Mouse (Mus musculus) hindbrain, embryonic 10.5 days (tissue): ENCODE data around the gene Bin2. TPM values are rescaled to one million over a fixed set of nuclear protein-coding genes. Genes with fewer than 3 reads are reported as not detected.

Experiments
- DNase-seq: peaks from one replicate; pipeline ENCODE4 v3.0.0-alpha.2; 2017; ENCODE audit warnings: low spot score
- H3K27ac ChIP-seq: fragments of 300-500 bp; sonication (generic); 2 replicates; pipeline ENCODE4 v1.5.1; 2016; ENCODE audit warnings: mild to moderate bottlenecking, moderate library complexity
- H3K27me3 ChIP-seq: fragments of 300-500 bp; sonication (generic); 2 replicates; pipeline ENCODE4 v1.6.1; 2016; ENCODE audit warnings: mild to moderate bottlenecking; ENCODE audit not compliant: poor library complexity, insufficient read depth, severe bottlenecking
- H3K36me3 ChIP-seq: fragments of 300-500 bp; sonication (generic); 2 replicates; pipeline ENCODE4 v1.6.1; 2016; ENCODE audit warnings: mild to moderate bottlenecking, moderate library complexity
- H3K4me1 ChIP-seq: fragments of 300-500 bp; sonication (generic); replicated peaks from 2 replicates; pipeline ENCODE4 v1.6.1; 2016; ENCODE audit warnings: mild to moderate bottlenecking
- H3K4me3 ChIP-seq: fragments of 300-500 bp; sonication (generic); 2 replicates; pipeline ENCODE4 v1.5.1; 2016; ENCODE audit warnings: mild to moderate bottlenecking, moderate library complexity
- H3K9me3 ChIP-seq: fragments of 300-500 bp; sonication (generic); 2 replicates; pipeline ENCODE4 v1.6.1; 2016; ENCODE audit warnings: mild to moderate bottlenecking, moderate library complexity
- WGBS: fragments of 180-500 bp; shearing (Covaris S2); methylation state at CpG from one replicate; pipeline ENCODE4 v1.1.7; 2016; 5-methylcytosine and 5-hydroxymethylcytosine counted together
- polyA plus RNA-seq: library from polyadenylated mRNA; unstranded; fragments of >200 nt; fragmentation: Nextera tagmentation; extraction: Ambion mirVana; gene quantifications from 2 replicates; pipeline ENCODE4 v1.2.1, GENCODE M21; 2016

Bin2 gene
- polyA plus RNA-seq, 1 experiment from 2014 or later: 4.5 TPM

DNA sequence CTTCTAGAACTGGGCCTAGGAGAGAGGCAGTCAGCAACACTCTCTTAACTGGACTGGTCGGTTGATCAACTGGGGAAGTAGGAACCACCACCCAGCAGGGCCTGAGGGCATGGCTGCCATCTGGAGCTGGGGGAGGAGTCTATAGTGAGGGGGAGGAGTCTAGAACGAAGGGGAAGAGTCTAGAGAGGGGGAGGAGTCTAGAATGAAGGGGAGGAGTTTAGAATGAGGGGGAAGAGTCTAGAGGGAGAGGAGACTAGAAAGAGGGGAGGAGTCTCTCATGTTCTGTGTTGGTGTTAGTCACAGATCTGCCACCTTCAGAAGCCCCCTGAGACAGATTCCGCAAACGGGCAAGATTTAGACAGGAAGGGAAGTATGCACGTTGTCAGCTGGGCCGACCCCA lies 30.0 kb upstream of the Bin2 start:
- Histone ChIP-seq H3K36me3 (no peaks in the 10 kb centered on the region), H3K27me3 (peaks cover 19% of the 10 kb centered on the region), H3K4me1 (peaks cover 10% of the 10 kb centered on the region), H3K9me3 (no peaks in the 10 kb centered on the region), H3K27ac (no peak overlapping the region), H3K4me3 (no peak overlapping the region)
- no peak for DNase-seq
- WGBS: 75% methylated on average over 6 of the region's 6 CpGs

DNA sequence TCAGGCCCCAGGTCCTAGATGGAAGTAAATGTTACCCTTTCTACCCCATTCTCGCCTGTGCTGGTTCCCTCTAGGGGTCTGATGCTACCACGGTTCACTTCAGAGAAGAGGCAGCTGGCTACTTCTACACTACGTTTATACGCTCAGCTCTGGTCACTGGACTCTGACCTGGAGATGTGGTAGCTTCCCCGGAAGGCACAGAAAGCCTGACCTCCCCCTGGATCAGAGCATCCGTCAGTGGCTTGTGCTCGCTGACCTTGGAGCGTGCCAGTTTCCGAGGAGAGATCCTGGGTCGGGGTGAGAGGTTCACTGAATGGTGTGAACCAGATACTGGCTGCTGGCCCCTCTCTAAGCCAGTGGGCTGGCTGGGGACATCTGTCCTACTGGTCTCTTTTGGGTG lies 28.7 kb upstream of the Bin2 start:
- Histone ChIP-seq H3K4me3 (no peak overlapping the region), H3K4me1 (peaks cover 7% of the 10 kb centered on the region; the same call in 1 of the 2 replicates), H3K27me3 (peaks cover 6% of the 10 kb centered on the region), H3K9me3 (no peaks in the 10 kb centered on the region), H3K27ac (no peak overlapping the region), H3K36me3 (no peaks in the 10 kb centered on the region)
- WGBS: 82% methylated on average over 10 of the region's 10 CpGs
- no peak for DNase-seq

DNA sequence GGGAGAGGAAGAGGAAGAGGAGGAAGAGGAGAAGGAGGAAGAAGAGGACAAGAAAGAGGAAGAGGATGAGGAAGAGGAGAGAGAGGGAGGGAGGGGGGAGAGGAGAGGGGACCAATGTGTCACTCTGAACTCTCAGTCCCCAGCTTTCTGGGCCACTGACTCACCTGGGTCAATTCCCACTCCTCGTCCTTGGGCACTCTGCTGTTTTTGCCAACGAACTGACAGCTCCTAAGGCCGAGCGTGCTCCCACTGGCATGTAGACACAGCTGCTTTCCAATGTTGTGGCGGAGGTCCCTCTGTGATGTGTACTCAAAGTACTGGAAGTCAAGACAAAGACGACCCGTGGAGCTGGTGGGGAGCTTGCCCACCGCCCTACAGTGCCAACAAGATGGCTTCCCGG lies 25.1 kb upstream of the Bin2 start:
- Histone ChIP-seq H3K4me3 (no peak overlapping the region), H3K36me3 (no peaks in the 10 kb centered on the region), H3K27me3 (no peaks in the 10 kb centered on the region), H3K27ac (no peak overlapping the region), H3K4me1 (peaks cover 10% of the 10 kb centered on the region; the same call in 1 of the 2 replicates), H3K9me3 (peaks cover 11% of the 10 kb centered on the region)
- DNase-seq: no peak
- WGBS: 93% methylated on average over 9 of the region's 9 CpGs

DNA sequence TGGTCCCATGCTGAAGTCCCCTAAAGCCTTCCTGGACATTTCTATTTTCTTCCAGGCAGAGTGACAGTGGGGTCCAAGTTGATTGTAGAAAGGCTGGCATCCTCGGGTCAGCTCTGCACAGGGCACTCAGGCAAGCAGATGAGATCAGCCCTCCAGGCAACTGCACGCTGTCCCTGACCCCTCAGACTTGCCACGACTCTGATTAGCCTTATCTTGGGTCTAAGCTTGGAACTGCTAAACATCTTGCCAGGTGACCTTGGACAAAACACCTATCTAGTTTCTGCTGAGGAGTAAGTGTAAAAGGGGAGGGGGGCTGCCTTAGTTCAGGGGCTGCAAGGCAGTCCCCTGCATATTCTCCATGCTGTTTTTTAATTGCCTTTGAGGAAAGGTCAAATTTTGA lies 22.6 kb upstream of the Bin2 start:
- no peak overlapping the region for H3K4me3 ChIP-seq
- no peaks in the 10 kb centered on the region for H3K27me3 ChIP-seq
- peaks cover 17% of the 10 kb centered on the region; the same call in 1 of the 2 replicates for H3K4me1 ChIP-seq
- WGBS: 82% methylated on average over 3 of the region's 3 CpGs
- H3K27ac ChIP-seq: no peak overlapping the region
- H3K36me3 ChIP-seq: no peaks in the 10 kb centered on the region
- no peak for DNase-seq
- H3K9me3 ChIP-seq: peaks cover 11% of the 10 kb centered on the region

DNA sequence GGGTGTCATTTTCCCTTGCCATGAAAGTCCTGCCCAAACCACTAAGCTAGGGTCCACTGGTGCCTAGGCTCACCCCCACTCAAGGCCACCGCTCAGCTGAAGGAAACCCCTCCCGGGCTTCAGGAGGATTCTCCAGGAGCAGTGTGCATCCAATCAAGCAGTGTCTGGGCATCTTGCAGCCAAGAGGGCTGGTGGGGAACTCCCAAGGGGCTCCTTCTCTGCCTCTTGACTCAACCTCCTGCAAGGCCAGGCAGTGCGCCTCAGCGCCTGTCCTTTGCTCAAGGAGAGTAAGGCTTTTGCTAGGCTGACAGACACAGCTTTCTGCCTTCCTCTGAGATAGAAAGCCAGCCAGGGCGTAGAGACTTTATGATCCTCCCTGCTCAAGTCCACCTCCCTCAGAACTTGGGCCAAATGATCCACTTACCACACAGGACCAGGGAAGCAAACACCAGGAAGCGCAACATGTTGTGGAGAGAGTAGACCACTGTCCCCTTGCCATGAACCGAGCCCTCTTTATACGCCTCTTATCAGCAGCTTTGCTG lies 18.1 kb upstream of the Bin2 start, which contains the start of gene Cela1:
Gene Cela1 (minus strand): TSS at position 492 of the 542 bp plus-strand sequence.
- H3K36me3 ChIP-seq: no peaks in the 10 kb centered on the region
- H3K9me3 ChIP-seq: peaks cover 11% of the 10 kb centered on the region
- peak within 1 kb of the TSS; percentile 25; the same call in 1 of the 2 replicates for H3K27ac ChIP-seq
- WGBS: 85% methylated on average over 8 of the region's 8 CpGs
- no peak for DNase-seq
- peaks cover 23% of the 10 kb centered on the region for H3K27me3 ChIP-seq
- peaks cover 9% of the 10 kb centered on the region; the same call in 1 of the 2 replicates for H3K4me1 ChIP-seq
- H3K4me3 ChIP-seq: no peak within 1 kb of the TSS

GRCm38 (mm10) chr15:100686989-100687388 lies 17.6 kb upstream of the Bin2 start:
- peaks cover 9% of the 10 kb centered on the region; the same call in 1 of the 2 replicates for H3K4me1 ChIP-seq
- peaks cover 23% of the 10 kb centered on the region for H3K27me3 ChIP-seq
- H3K27ac ChIP-seq: peak overlapping the region; percentile 25; the same call in 1 of the 2 replicates
- H3K4me3 ChIP-seq: no peak overlapping the region
- H3K9me3 ChIP-seq: peaks cover 11% of the 10 kb centered on the region
- DNase-seq: no peak
- 65% methylated on average over 12 of the region's 12 CpGs for WGBS
- no peaks in the 10 kb centered on the region for H3K36me3 ChIP-seq

DNA sequence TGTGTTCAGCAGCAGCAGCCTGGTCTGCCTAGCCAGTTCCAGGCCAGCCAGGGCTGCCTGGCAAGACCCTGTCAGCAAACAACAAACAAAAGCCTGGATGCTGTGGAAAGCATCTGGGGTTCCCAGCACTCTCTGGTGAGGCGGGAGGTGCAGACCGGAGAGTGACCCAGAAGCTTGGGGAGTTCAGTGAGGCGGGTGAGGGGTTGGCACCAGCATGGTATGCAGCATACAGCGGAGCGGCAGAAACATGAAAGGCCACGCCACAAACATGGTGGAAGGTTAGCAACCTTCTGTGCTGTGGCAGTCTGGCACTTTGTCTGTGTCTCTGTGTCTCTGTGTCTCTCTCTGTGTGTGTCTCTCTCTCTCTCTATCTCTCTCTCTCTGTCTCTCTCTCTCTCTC lies 17.1 kb upstream of the Bin2 start:
- H3K4me1 ChIP-seq: peaks cover 14% of the 10 kb centered on the region
- WGBS: 84% methylated on average over 6 of the region's 6 CpGs

GRCm38 (mm10) chr15:100685849-100686248 lies 16.5 kb upstream of the Bin2 start:
- H3K27ac ChIP-seq: no peak overlapping the region
- H3K36me3 ChIP-seq: no peaks in the 10 kb centered on the region
- WGBS: 90% methylated on average over 8 of the region's 8 CpGs
- peaks cover 20% of the 10 kb centered on the region for H3K4me1 ChIP-seq
- H3K4me3 ChIP-seq: no peak overlapping the region
- peaks cover 23% of the 10 kb centered on the region for H3K27me3 ChIP-seq
- peaks cover 8% of the 10 kb centered on the region for H3K9me3 ChIP-seq
- DNase-seq: no peak

More for the DNA sequence above, 17.1 kb upstream of the Bin2 start:
- H3K9me3 ChIP-seq: peaks cover 11% of the 10 kb centered on the region
- peaks cover 23% of the 10 kb centered on the region for H3K27me3 ChIP-seq
- no peak overlapping the region for H3K4me3 ChIP-seq
- H3K27ac ChIP-seq: no peak overlapping the region
- H3K36me3 ChIP-seq: no peaks in the 10 kb centered on the region
- no peak for DNase-seq

DNA sequence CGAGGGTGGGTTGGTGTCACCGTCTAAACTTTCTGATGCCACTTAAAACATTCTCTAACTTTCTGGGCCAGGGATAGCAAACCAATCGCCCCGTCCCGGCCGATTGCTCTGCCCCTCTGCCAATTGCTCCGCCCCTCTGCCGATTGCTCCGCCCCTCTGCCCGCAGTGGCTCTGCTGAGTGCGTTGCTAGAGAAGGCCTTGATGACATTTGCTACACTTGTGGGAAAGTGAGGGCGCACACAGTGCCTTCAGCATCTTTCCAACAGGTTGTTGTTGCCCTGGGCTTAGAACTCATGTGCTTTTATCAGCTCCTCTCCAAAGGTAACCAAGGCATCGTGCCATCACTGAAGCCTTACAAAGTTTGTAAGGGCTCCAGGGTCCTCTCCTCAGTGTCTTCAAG lies 15.9 kb upstream of the Bin2 start:
- no peaks in the 10 kb centered on the region for H3K36me3 ChIP-seq
- peaks cover 26% of the 10 kb centered on the region for H3K4me1 ChIP-seq
- 28% methylated on average over 13 of the region's 13 CpGs for WGBS
- peaks cover 23% of the 10 kb centered on the region for H3K27me3 ChIP-seq
- H3K4me3 ChIP-seq: no peak overlapping the region
- no peak for DNase-seq
- H3K27ac ChIP-seq: no peak overlapping the region
- peaks cover 3% of the 10 kb centered on the region for H3K9me3 ChIP-seq

DNA sequence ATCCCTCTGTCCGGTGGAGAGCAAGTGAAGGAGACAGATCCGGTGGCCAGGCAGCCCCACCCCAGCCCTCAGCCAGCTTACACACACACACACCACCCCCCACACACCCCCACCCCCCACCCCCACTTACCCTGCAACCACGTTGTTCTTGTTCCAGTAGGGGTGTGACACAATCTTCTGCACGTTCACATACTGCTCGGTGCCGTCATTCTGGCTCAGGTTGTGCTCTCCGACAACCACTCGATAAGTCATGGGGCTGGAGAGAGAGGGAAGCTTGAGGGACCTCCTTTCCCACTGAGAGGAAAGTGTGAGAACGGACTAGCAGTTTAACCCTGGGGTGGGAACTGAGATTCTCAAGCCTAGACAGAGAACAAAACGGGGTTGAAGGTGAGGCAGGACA lies 15.1 kb upstream of the Bin2 start:
- Histone ChIP-seq H3K4me1 (peaks cover 28% of the 10 kb centered on the region), H3K27ac (no peak overlapping the region), H3K9me3 (no peaks in the 10 kb centered on the region), H3K27me3 (peaks cover 23% of the 10 kb centered on the region), H3K36me3 (no peaks in the 10 kb centered on the region), H3K4me3 (no peak overlapping the region)
- no peak for DNase-seq
- 67% methylated on average over 10 of the region's 10 CpGs for WGBS

- no peak overlapping the region for H3K27ac ChIP-seq
- no peaks in the 10 kb centered on the region for H3K9me3 ChIP-seq
- no peak overlapping the region for H3K4me3 ChIP-seq
- peaks cover 28% of the 10 kb centered on the region for H3K4me1 ChIP-seq
- H3K27me3 ChIP-seq: peaks cover 23% of the 10 kb centered on the region
- 40% methylated on average over 2 of the region's 2 CpGs for WGBS
- DNase-seq: peak; percentile 84
- no peaks in the 10 kb centered on the region for H3K36me3 ChIP-seq
Measured at GRCm38 (mm10) chr15:100683041-100683440, 13.7 kb upstream of the Bin2 start.

- peak; percentile 31 for DNase-seq
- Histone ChIP-seq H3K27me3 (peaks cover 23% of the 10 kb centered on the region), H3K9me3 (no peaks in the 10 kb centered on the region), H3K4me1 (peaks cover 19% of the 10 kb centered on the region), H3K4me3 (no peak overlapping the region), H3K27ac (peak overlapping the region; percentile 13; the same call in 1 of the 2 replicates), H3K36me3 (no peaks in the 10 kb centered on the region)
- WGBS: 30% methylated on average over 7 of the region's 7 CpGs
Measured at GRCm38 (mm10) chr15:100681770-100682169, 12.4 kb upstream of the Bin2 start.

DNA sequence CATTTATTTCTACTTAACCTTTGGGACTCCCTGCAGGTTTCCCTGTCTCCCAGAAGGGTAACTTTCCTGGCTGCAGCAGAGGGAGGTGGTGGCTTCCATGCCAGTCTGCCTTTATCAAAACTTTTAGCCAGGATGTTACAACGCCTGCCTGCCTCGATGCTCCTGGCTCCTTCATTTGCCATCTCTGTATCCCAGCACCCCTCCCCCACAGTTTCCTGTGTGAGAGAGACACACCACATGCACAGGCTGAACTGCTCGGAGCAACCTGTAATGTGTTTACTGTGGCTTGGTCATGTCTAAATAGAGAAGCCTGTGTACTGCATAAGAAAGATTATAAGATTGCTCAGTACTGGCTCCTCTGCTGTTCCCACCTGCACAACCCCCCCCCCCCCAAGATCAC lies 11.0 kb upstream of the Bin2 start:
- peaks cover 24% of the 10 kb centered on the region for H3K4me1 ChIP-seq
- WGBS: 47% methylated on average over 3 of the region's 3 CpGs
- DNase-seq: no peak

GRCm38 (mm10) chr15:100679005-100679404 lies 9.7 kb upstream of the Bin2 start:
- no peaks in the 10 kb centered on the region for H3K9me3 ChIP-seq
- no peaks in the 10 kb centered on the region for H3K27me3 ChIP-seq
- H3K4me1 ChIP-seq: peaks cover 33% of the 10 kb centered on the region
- WGBS: 94% methylated on average over 14 of the region's 14 CpGs
- H3K36me3 ChIP-seq: no peaks in the 10 kb centered on the region
- DNase-seq: no peak
- H3K4me3 ChIP-seq: no peak overlapping the region
- H3K27ac ChIP-seq: no peak overlapping the region

More for the DNA sequence above, 11.0 kb upstream of the Bin2 start:
- H3K27ac ChIP-seq: no peak overlapping the region
- H3K27me3 ChIP-seq: peaks cover 13% of the 10 kb centered on the region
- no peaks in the 10 kb centered on the region for H3K9me3 ChIP-seq
- H3K36me3 ChIP-seq: no peaks in the 10 kb centered on the region
- no peak overlapping the region for H3K4me3 ChIP-seq
